Comparison of ENCODE assay signal across 16 mouse cellular contexts in the genomic region with DNA sequence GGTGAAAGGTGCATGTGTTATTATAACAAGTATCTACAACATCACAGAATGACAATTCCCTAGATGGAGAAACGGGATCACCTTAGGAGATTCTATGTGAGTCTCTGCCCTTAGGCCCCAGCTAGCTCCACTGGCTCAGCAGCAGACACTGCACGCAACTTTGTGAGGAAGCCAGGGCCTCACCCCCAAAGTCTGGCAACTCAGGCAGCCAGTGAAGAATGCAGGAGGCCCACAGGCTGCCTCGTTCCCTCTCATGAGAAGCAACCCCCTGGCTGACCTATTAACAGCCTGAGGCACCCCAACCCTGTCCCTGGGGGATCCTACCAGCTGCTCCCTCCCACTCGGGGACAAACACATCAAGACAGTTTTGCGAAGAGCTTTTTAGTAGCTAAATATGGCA.
"Had no signal": no experiment of that assay in that cellular context is flagged by ENCODE, and none has a peak within 500 bp of the region (broad histone marks: within the 10 kb centered on the region; RNA-seq: fewer than 3 reads in every experiment).

No protein-coding gene starts in this region.

- H3K27ac ChIP-seq: lung, embryonic 15.5 days; macrophage; neural tube, embryonic 12.5 days; stomach, embryonic 15.5 days; stomach, postnatal 0 days had no signal

- DNase-seq: lung, adult 2 months; lung, postnatal 14 days; lung, postnatal 36 days; midbrain, embryonic 14.5 days; right cerebral cortex, postnatal 14 days; thymus, adult 2 months; thymus, postnatal 25 days; thymus, postnatal 4 days had no signal

- H3K4me3 ChIP-seq: lung, embryonic 15.5 days; neural tube, embryonic 12.5 days; stomach, embryonic 15.5 days had no signal

- H3K9me3 ChIP-seq: lung, embryonic 15.5 days; megakaryocyte, embryonic 14.5 days; neural tube, embryonic 12.5 days; stomach, embryonic 15.5 days had no signal

- ATAC-seq: lung, postnatal 0 days had no signal

- H3K27me3 ChIP-seq: lung, embryonic 15.5 days; megakaryocyte, embryonic 14.5 days; neural tube, embryonic 12.5 days; stomach, embryonic 15.5 days had no signal

- H3K9ac ChIP-seq: lung, embryonic 15.5 days; neural tube, embryonic 12.5 days; stomach, embryonic 15.5 days had no signal

- H3K4me2 ChIP-seq: lung, embryonic 15.5 days; midbrain, embryonic 11.5 days; neural tube, embryonic 12.5 days; stomach, embryonic 15.5 days had no signal
